Mouse (Mus musculus) gastrocnemius, postnatal 36 days (tissue): ENCODE measurements around the gene Rab36. TPM values are rescaled to one million over a fixed set of nuclear protein-coding genes. Genes with fewer than 3 reads are reported as not detected.

ENCODE experiments used
- DNase-seq, 2 experiments: peaks; one replicate each; pipeline ENCODE4 v3.0.0; 2022
- intact Hi-C: fragments of 180-260 bp; cut with DNase I; formaldehyde crosslinking; loops from one replicate; pipeline ENCODE4 v1.15.1; 2025
- total RNA-seq, 2 experiments: library from RNA; stranded (reverse); gene quantifications; 2 replicates each; pipeline ENCODE4 v1.2.3; 2021

Rab36 gene
- total RNA-seq, 2 experiments from 2014 or later: 0.27 to 0.51 TPM

- intact Hi-C loops: no loop called here
- no peak for DNase-seq
These were observed 30.6 kb downstream of the Rab36 start for GRCm38 (mm10) chr10:75067446-75067845.

DNA sequence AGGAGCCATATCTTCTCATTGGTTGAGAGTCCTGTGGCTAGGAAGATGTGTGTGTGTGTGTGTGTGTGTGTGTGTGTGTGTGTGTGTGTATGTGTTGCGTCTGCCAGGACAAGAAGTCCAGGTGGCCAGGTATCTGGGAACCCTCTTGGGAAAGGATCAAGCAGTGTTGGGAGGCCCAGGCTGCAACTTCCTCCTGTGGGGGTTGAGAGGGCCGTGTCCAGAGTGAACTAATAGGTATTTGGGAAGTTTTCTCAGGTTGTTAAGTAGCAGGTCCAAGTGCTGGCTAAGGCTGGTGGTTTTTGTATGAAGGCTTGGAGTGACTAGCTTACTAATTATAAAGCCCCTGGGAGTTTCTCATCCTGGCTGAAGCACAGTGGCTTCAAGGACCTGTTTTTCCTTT is 31.2 kb downstream of the Rab36 start:
- DNase-seq: no peak
- intact Hi-C loops: no loop called here

DNA sequence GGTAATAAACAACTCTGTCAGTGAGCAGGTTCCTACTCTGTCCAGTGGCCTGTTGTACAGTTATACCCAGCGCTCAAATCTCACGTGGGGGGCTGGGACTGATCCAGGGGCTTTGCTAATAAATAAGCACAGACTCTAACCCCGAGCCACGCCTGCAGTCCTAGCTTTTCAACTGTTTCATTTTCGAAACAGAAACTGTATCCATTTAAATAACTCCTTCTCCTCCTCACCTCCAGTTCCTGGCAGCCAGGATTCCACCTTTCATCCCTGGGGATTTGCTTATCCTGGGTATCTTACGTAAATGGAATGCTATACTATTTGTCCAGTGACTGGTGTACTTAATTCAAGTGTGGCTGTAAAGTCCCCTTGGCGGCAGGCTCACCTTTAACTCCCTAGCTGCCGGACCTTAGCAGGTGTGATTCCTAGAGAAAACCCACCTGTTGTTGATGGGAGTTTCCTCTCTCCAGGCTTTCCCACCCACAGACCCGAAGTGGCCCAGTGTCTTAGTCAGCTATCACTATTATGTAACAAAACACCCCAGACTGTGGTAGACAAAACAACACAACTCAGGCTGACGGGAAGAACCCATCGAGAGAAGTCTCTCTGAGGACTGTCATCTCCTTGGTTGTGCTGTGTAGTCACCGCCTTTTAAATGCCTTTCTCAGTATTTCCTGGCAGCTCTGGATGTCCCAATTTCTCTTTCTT is 31.9 kb downstream of the Rab36 start:
- no peak for DNase-seq
- intact Hi-C loops: no loop called here

GRCm38 (mm10) chr10:75070281-75070976 is 33.6 kb downstream of the Rab36 start:
- no peak for DNase-seq
- intact Hi-C loops: no loop called here

GRCm38 (mm10) chr10:75075665-75076064 is 38.8 kb downstream of the Rab36 start:
- DNase-seq: no peak
- intact Hi-C loops: no loop called here

DNA sequence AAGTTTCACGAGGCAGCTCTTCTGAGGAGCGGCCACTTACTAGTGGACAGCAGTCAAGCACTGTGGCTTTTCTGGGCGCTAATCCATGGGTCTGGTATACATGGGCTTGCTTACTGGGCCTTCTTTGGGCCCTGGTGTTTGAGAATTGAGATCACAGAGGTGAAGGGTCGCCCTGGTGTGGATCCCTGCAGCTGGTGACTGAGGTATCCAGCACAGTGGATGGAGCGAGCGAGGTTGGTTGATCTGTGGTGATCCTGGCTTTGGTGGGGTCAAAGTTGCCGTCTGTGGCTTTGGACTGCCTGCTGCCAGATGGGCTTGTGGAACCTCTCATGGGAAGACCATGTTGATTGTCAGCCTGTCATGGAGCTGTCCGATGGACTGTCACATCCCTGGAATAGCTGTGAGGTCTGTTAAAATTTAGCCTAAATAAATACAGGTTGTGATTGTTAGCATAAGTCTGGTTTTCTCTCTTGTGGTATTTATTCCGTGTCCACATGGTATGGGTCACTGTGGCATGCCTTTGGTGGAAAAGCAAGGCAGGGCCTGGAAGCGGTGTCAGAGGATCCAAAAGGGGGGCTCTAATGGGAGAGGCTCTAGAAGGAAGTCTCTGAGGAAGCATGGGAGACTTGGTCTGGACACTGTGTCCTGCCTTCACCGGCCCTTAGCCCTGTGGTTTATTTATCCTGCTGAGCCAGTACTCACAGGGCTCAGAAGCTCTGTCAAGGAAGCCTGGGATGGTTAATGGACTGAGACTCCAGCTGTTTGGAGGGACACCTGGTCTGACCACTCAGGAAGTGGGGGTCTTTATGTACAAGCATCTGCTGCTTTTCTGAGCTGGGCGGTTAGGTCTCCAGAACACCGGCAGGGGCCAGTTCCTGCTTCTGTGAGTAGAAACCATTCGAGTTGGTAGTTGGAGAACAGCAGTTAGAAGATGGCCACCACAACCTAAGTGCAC is 41.6 kb downstream of the Rab36 start:
- intact Hi-C loops: no loop called here
- no peak for DNase-seq

DNA sequence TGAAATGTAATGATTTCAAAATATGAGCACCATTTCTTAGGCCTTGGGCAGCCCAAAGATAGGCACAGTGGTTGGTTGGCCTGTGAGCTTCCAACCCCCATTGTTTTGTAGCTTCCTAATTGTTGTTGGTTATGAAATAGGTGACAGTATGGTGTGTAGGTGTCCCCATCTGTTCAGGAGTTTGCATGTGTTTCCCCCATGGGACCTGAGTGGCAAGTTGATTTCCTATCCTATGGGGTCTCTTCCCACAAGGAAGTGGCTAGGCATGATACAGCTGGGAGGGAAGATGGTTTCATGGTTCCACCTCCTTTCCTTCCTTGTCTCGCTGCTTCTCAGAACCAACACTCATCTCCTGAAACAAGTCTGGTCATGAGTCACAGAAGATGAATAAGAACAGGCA is 48.5 kb downstream of the Rab36 start:
- no peak for DNase-seq
- intact Hi-C loops: no loop called here

- DNase-seq: no peak
- intact Hi-C loops: no loop called here
These were observed 51.6 kb downstream of the Rab36 start for GRCm38 (mm10) chr10:75088471-75088870.

DNA sequence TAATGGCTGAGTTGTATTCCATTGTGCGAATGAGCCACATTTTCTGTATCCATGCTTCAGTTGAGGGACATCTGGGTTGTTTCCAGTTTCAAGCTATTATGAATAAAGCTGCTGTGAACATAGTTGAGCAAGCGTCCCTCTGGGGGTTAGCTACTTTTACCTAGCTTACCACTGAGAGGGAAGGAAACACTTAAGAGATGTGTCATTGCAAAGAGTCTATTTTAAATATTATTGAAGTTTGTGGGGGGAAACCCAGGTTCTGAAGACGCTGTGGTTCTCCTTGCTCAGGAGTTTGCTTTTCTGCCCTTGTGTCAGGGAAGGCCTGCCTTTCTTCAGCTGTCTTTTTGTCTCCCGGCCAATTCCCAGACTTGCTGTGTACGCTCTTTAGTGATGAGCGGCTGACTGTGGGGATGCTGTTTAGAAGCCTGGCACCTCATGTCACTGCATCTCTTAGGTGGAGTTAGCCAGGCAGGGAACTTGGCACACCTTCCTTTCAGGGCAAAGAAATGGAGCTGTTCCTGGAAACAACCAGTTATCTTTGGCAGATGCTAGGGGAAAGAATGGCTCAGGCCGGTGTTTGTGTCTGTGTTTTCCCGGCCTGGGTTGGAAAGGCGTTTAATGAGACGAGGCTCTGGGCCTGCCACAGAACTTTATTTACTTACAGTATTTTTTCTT is 54.8 kb downstream of the Rab36 start:
- peak; percentile 12 to 25 for DNase-seq
- intact Hi-C loops: no loop called here

DNA sequence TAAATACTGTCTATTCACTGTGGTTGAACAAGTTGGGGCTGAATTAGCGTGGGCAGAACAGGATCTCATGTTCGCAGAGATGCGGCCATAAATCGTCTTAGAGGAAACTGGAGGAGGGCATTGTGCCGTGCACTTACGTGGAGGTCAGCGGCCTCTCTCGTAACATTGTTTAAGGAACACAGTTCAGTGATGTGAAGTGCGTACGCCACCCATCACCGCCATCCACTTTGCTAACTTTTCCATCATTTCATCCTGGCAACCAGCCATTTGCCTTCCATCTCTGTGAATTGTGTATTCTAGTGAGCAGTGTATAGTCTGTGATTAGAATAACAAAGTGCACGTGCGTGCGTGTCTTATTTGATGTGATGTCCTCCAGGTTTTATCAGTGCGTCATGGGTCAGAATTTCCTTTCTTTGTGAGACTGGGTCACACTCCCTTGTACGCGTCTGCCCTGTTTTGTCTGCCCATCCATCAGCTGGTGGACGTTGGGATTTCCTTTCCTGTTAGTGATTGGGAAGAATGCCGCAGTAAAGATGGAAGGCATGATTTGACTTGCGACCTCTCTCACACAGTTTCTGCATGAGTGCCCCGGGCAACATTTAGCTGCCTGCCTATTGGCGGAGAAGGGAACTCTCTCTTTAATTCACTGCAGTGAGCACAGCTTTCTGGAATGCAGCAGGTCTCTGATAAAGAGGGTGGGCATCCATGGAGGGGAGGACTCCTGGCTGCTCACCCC is 56.6 kb downstream of the Rab36 start:
- intact Hi-C loops: no loop called here

GRCm38 (mm10) chr10:75094338-75094737 is 57.5 kb downstream of the Rab36 start:
- no peak for DNase-seq
- intact Hi-C loops: no loop called here

More for the DNA sequence above, 56.6 kb downstream of the Rab36 start:
- no peak for DNase-seq

- DNase-seq: no peak
- intact Hi-C loops: no loop called here
These were observed 58.4 kb downstream of the Rab36 start for GRCm38 (mm10) chr10:75095216-75095615.

- intact Hi-C loops: no loop called here
- no peak for DNase-seq
These were observed 61.8 kb downstream of the Rab36 start for GRCm38 (mm10) chr10:75098446-75099183.

GRCm38 (mm10) chr10:75100298-75100697 is 63.4 kb downstream of the Rab36 start:
- no peak for DNase-seq
- intact Hi-C loops: loop anchor here (5.0 kb wide), 1 partner anchor 38 kb away; the partner anchor contains the start of gene Bcr

DNA sequence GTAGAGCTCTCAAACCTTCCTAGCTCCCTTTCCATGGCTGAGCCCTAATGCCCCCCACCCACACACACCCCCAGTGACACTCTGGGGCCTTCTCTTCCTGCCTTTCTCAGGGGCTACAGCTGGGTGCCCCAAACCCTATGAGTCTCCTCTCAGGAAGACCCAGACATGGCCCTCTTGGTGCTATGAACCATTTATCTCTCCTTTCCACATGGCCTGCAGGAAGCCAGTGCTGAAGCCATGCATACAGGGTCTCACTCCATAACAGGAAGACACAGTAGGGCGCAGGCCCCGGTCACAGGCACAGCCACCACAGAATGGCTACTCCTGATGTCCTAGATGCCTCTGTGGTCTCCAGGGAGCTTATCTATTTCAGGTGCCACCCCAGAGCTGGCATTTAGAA is 66.6 kb downstream of the Rab36 start:
- intact Hi-C loops: loop anchor here (5.0 kb wide), 1 partner anchor 41 kb away; the partner anchor contains the start of gene Bcr

More for the DNA sequence above, 66.6 kb downstream of the Rab36 start:
- DNase-seq: no peak
